Mouse (Mus musculus) MEL (cell line): Measurements from ENCODE around the gene Tex261. TPM values are rescaled to one million over a fixed set of nuclear protein-coding genes. Genes with fewer than 3 reads are reported as not detected.
"Not testable (repeated sequence)": the region's sequence is repeated elsewhere in the genome, so short reads cannot be mapped to it uniquely, and the experiment has no call there.

Experiments
- DNase-seq: peaks from one replicate; pipeline ENCODE4 v3.0.0; 2011; ENCODE audit warnings: low read depth, low spot score
- H3K27ac ChIP-seq: 2 replicates; pipeline ENCODE4 v1.5.1; 2012; ENCODE audit warnings: low read depth, mild to moderate bottlenecking, control low read depth, low read length, moderate library complexity; ENCODE audit not compliant: control insufficient read depth
- H3K27me3 ChIP-seq, 2 experiments: fragments of 150-350 bp in 1 of 2; sonication (generic) in 1 of 2; 2 replicates each; pipeline ENCODE4 v1.6.1; 2012; ENCODE audit warnings: low read length in 2 of 2, mild to moderate bottlenecking in 2 of 2, improper control_type of control experiment in 1 of 2, moderate library complexity in 1 of 2; ENCODE audit not compliant: insufficient read depth in 2 of 2, control insufficient read depth in 1 of 2
- H3K36me3 ChIP-seq, 2 experiments: 2 replicates each; pipeline ENCODE4 v1.6.1; 2012 to 2014; ENCODE audit warnings: low read length in 2 of 2, improper control_type of control experiment in 1 of 2, inconsistent platforms in 1 of 2, mild to moderate bottlenecking in 1 of 2; ENCODE audit not compliant: insufficient read depth in 2 of 2, control insufficient read depth in 1 of 2
- H3K4me1 ChIP-seq, 2 experiments: fragments of 150-350 bp in 1 of 2; sonication (generic) in 1 of 2; 2 replicates each; pipeline ENCODE4 v1.6.1; 2012; ENCODE audit warnings: low read length in 2 of 2, improper control_type of control experiment in 1 of 2, mild to moderate bottlenecking in 1 of 2; ENCODE audit not compliant: insufficient read depth in 2 of 2, control insufficient read depth in 1 of 2
- H3K4me3 ChIP-seq, 2 experiments: fragments of 150-350 bp in 1 of 2; sonication (generic) in 1 of 2; 2 replicates each; pipeline ENCODE4 v1.5.1; 2012; ENCODE audit warnings: low read depth in 2 of 2, low read length in 2 of 2, mild to moderate bottlenecking in 2 of 2, moderate library complexity in 2 of 2, control low read depth in 1 of 2, improper control_type of control experiment in 1 of 2; ENCODE audit not compliant: control insufficient read depth in 1 of 2, insufficient read depth in 1 of 2
- H3K79me2 ChIP-seq: 2 replicates; pipeline ENCODE4 v1.6.1; 2012; ENCODE audit warnings: mild to moderate bottlenecking, low read length, moderate library complexity; ENCODE audit not compliant: control insufficient read depth, poor library complexity, insufficient read depth
- H3K9ac ChIP-seq: 2 replicates; pipeline ENCODE4 v1.6.1; 2012; ENCODE audit warnings: low read depth, mild to moderate bottlenecking, control low read depth, low read length, moderate library complexity; ENCODE audit not compliant: control insufficient read depth, poor library complexity, severe bottlenecking
- H3K9me3 ChIP-seq: fragments of 150-350 bp; sonication (generic); replicated peaks from 2 replicates; pipeline ENCODE4 v1.6.1; 2012; ENCODE audit warnings: mild to moderate bottlenecking, low read length, improper control_type of control experiment, moderate library complexity; ENCODE audit not compliant: insufficient read depth
- CHD1 ChIP-seq: IDR thresholded peaks from 2 replicates; pipeline ENCODE4 v1.6.1; 2012; ENCODE audit warnings: low read depth, mild to moderate bottlenecking, inconsistent platforms, low read length, improper control_type of control experiment
- E2F4 ChIP-seq: IDR thresholded peaks from 2 replicates; pipeline ENCODE4 v1.6.1; 2011; ENCODE audit warnings: low read depth, low read length, improper control_type of control experiment, borderline replicate concordance
- EP300 ChIP-seq, 2 experiments: IDR thresholded peaks; 2 replicates each; pipeline ENCODE4 v1.6.1; 2011; ENCODE audit warnings: improper control_type of control experiment in 2 of 2, low read length in 2 of 2, low read depth in 1 of 2, mild to moderate bottlenecking in 1 of 2
- GABPA ChIP-seq: IDR thresholded peaks from 2 replicates; pipeline ENCODE4 v1.6.1; 2012; ENCODE audit warnings: low read depth, mild to moderate bottlenecking, inconsistent platforms, low read length, improper control_type of control experiment, moderate library complexity
- HCFC1 ChIP-seq: IDR thresholded peaks from 2 replicates; pipeline ENCODE4 v1.6.1; 2012; ENCODE audit warnings: low read depth, mild to moderate bottlenecking, inconsistent platforms, low read length, improper control_type of control experiment, moderate library complexity
- JUND ChIP-seq: IDR thresholded peaks from 2 replicates; pipeline ENCODE4 v1.6.1; 2011; ENCODE audit warnings: low read depth, mild to moderate bottlenecking, improper control_type of control experiment, low read length
- KAT2A ChIP-seq: conservative IDR thresholded peaks from 2 replicates; pipeline ENCODE4 v1.6.1; 2012; ENCODE audit warnings: low read depth, low read length, improper control_type of control experiment, inconsistent platforms
- MEF2A ChIP-seq: IDR thresholded peaks from 2 replicates; pipeline ENCODE4 v1.6.1; 2014; ENCODE audit warnings: low read depth, mild to moderate bottlenecking, inconsistent platforms, low read length, improper control_type of control experiment; ENCODE audit not compliant: poor library complexity, insufficient replicate concordance, severe bottlenecking; ENCODE audit errors: extremely low read depth
- MYB ChIP-seq: IDR thresholded peaks from 2 replicates; pipeline ENCODE4 v1.6.1; 2011; ENCODE audit warnings: mild to moderate bottlenecking, low read depth, low read length, improper control_type of control experiment
- NRF1 ChIP-seq: IDR thresholded peaks from 2 replicates; pipeline ENCODE4 v1.6.1; 2014; ENCODE audit warnings: low read depth, mild to moderate bottlenecking, inconsistent platforms, low read length, improper control_type of control experiment, moderate library complexity; ENCODE audit not compliant: poor library complexity, insufficient read depth, severe bottlenecking
- POLR2AphosphoS2 ChIP-seq: IDR thresholded peaks from 2 replicates; pipeline ENCODE4 v1.6.1; 2011; ENCODE audit warnings: low read length, improper control_type of control experiment
- TAL1 ChIP-seq: IDR thresholded peaks from 2 replicates; pipeline ENCODE4 v1.6.1; 2012; ENCODE audit warnings: mild to moderate bottlenecking, inconsistent platforms, low read length, moderate library complexity, mixed read lengths
- UBTF ChIP-seq: IDR thresholded peaks from 2 replicates; pipeline ENCODE4 v1.6.1; 2012; ENCODE audit warnings: low read depth, mild to moderate bottlenecking, inconsistent platforms, low read length, improper control_type of control experiment, moderate library complexity, borderline replicate concordance; ENCODE audit not compliant: insufficient read depth
- USF2 ChIP-seq, 2 experiments: IDR thresholded peaks; 2 replicates each; pipeline ENCODE4 v1.6.1; 2011 to 2012; ENCODE audit warnings: improper control_type of control experiment in 2 of 2, low read length in 2 of 2, borderline replicate concordance in 1 of 2, inconsistent platforms in 1 of 2, low read depth in 1 of 2, mild to moderate bottlenecking in 1 of 2; ENCODE audit not compliant: insufficient read depth in 1 of 2
- ZMIZ1 ChIP-seq: IDR thresholded peaks from 2 replicates; pipeline ENCODE4 v1.6.1; 2012; ENCODE audit warnings: low read depth, mild to moderate bottlenecking, inconsistent platforms, low read length, improper control_type of control experiment, moderate library complexity
- ZNF384 ChIP-seq: IDR thresholded peaks from 2 replicates; pipeline ENCODE4 v1.6.1; 2012; ENCODE audit warnings: low read depth, mild to moderate bottlenecking, inconsistent platforms, low read length, improper control_type of control experiment
- polyA plus RNA-seq, 2 experiments: library from polyadenylated mRNA; stranded (reverse) in 1 of 2; unstranded in 1 of 2; fragments of >175 nt in 1 of 2; fragments of >200 nt in 1 of 2; gene quantifications; 2 replicates each; pipeline versions ENCODE4 v1.2.1 to v1.2.4; 2012; ENCODE audit warnings: low replicate concordance in 2 of 2, low read depth in 1 of 2; ENCODE audit not compliant: insufficient read length in 2 of 2, insufficient read depth in 1 of 2, missing spikeins in 1 of 2
- total RNA-seq: library from RNA; depleted of rRNA; stranded (reverse); fragments of 300-350 nt; gene quantifications from 2 replicates; pipeline ENCODE4 v1.2.3, GENCODE M21; 2012

The Tex261 gene
- total and polyA plus RNA-seq, 3 experiments, result 56.2 to 104 TPM; not detected in 1

GRCm38 (mm10) chr6:83790533-83790932 lies 14.9 kb upstream of the Tex261 start:
- not testable (repeated sequence) for H3K27me3 ChIP-seq, H3K79me2 ChIP-seq, DNase-seq, H3K9me3 ChIP-seq, H3K27ac ChIP-seq, H3K4me3 ChIP-seq
- Histone ChIP-seq H3K4me1 (peaks cover 6 to 24% of the 10 kb centered on the region in 2 experiments), H3K9ac (peak overlapping the region; percentile 1), H3K36me3 (peaks cover 0 to 20% of the 10 kb centered on the region in 2 experiments; a peak in 2 of 4 replicates)
- peak; percentile 84 for TF ChIP-seq ZNF384

DNA sequence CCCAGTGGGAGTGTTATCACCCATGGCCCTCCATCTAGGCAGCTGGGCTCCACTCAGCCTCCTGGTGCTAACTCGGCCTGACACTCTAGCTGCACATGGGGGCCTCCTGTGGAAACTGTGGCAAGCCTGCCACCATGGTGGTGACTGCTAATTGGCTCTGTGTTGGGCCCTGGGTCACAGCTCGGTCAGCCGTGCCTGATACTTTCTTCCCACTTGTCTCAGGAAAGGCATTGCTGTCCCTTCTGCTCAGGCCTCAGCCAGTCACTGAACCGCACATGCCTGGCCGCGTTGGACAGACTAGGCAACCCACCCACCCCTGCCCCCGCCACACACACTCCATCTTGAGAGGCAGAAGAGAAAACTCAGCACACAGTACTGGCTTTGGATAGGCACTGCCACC lies 12.9 kb upstream of the Tex261 start:
- Histone ChIP-seq H3K27ac (no peak overlapping the region), H3K9ac (no peak overlapping the region), H3K4me1 (peaks cover 6 to 18% of the 10 kb centered on the region in 2 experiments), H3K36me3 (peaks cover 0 to 20% of the 10 kb centered on the region in 2 experiments; a peak in 2 of 4 replicates), H3K4me3 (no peak overlapping the region), H3K27me3 (peaks cover 0 to 5% of the 10 kb centered on the region in 2 experiments; a peak in 2 of 4 replicates), H3K79me2 (no peaks in the 10 kb centered on the region), H3K9me3 (no peaks in the 10 kb centered on the region)
- DNase-seq, result no peak
- TF ChIP-seq E2F4, result no peak
- no peak for TF ChIP-seq POLR2AphosphoS2
- TF ChIP-seq ZMIZ1, result no peak
- no peak for TF ChIP-seq UBTF
- TF ChIP-seq MYB, result no peak
- no peak for TF ChIP-seq TAL1
- TF ChIP-seq MEF2A, result no peak
- no peak for TF ChIP-seq HCFC1
- TF ChIP-seq EP300 (IDR thresholded peaks at IDR 0.05; ENCODE audit: low read depth in 1 of 2, low read length in 2 of 2), result no peak
- no peak for TF ChIP-seq USF2 (IDR thresholded peaks at IDR 0.05; ENCODE audit: borderline replicate concordance in 1 of 2, insufficient read depth in 1 of 2, low read depth in 1 of 2, low read length in 2 of 2)
- no peak for TF ChIP-seq GABPA
- TF ChIP-seq JUND, result no peak
- no peak for TF ChIP-seq CHD1
- no peak for TF ChIP-seq NRF1
- no peak for TF ChIP-seq KAT2A
